Mouse (Mus musculus): Measurements from ENCODE around the gene Lrrc8c. TPM values are rescaled to one million over a fixed set of nuclear protein-coding genes. Genes with fewer than 3 reads are reported as not detected.

Lrrc8c gene
- polyA plus RNA-seq, 1 experiment from 2014 or later = 14.0 TPM

DNA sequence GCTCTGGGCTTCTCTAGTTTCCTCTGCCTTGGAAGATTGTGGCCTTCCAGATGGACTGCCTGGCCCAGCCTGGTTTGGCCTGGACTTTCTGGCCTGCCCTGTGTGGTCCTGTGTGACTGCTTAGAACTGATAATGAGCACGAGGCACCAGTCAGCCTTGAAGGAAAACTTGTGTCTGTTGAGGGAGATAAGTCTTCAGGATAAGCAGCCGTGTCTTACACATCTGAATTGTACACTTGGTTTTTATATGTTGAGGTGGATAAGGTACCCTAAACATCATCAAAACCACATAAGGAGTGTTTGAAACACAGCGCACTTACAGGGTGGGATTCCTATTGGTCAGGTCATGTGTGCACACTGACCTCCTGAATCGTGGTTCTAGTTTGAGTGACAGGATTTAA, 46.6 kb downstream of the Lrrc8c start:
- no peak for ATAC-seq (ENCODE audit: low FRiP score)
- Histone ChIP-seq H3K36me3 (no peaks in the 10 kb centered on the region), H3K27ac (no peak overlapping the region), H3K4me3 (no peak overlapping the region), H3K27me3 (no peaks in the 10 kb centered on the region), H3K4me2 (no peak overlapping the region), H3K9ac (no peak overlapping the region), H3K4me1 (replicated peaks) (0 out of 2 replicates have a peak, but pooled peaks cover 4% of the 10 kb centered on the region), H3K9me3 (no peaks in the 10 kb centered on the region)
- 91% methylated on average over 4 of the region's 4 CpGs for WGBS

GRCm38 (mm10) chr5:105566852-105567412, 47.7 kb downstream of the Lrrc8c start:
- 60% methylated on average over 7 of the region's 7 CpGs for WGBS
- Histone ChIP-seq H3K9ac (no peak overlapping the region), H3K27me3 (no peaks in the 10 kb centered on the region), H3K4me2 (no peak overlapping the region), H3K36me3 (no peaks in the 10 kb centered on the region), H3K9me3 (no peaks in the 10 kb centered on the region), H3K27ac (no peak overlapping the region), H3K4me3 (no peak overlapping the region), H3K4me1 (replicated peaks) (0 out of 2 replicates have a peak, but pooled peaks cover 4% of the 10 kb centered on the region)
- 0 out of 2 replicates have a peak, but pooled peaks have one; percentile 46 for ATAC-seq (ENCODE audit: low FRiP score)

GRCm38 (mm10) chr5:105568043-105568747, 49.0 kb downstream of the Lrrc8c start:
- no peak overlapping the region for H3K9ac ChIP-seq
- no peak overlapping the region for H3K4me2 ChIP-seq
- no peak overlapping the region for H3K4me3 ChIP-seq
- no peaks in the 10 kb centered on the region for H3K36me3 ChIP-seq
- H3K27me3 ChIP-seq = no peaks in the 10 kb centered on the region
- H3K4me1 ChIP-seq (replicated peaks) = 0 out of 2 replicates have a peak, but pooled peaks cover 4% of the 10 kb centered on the region
- ATAC-seq (ENCODE audit: low FRiP score) = no peak
- WGBS = 80% methylated on average over 6 of the region's 6 CpGs
- no peak overlapping the region; the same call in 1 of the 2 replicates for H3K27ac ChIP-seq
- no peaks in the 10 kb centered on the region for H3K9me3 ChIP-seq

GRCm38 (mm10) chr5:105569168-105569567, 50.0 kb downstream of the Lrrc8c start:
- Histone ChIP-seq H3K4me3 (no peak overlapping the region), H3K4me2 (no peak overlapping the region), H3K36me3 (no peaks in the 10 kb centered on the region), H3K27ac (no peak overlapping the region), H3K4me1 (replicated peaks) (0 out of 2 replicates have a peak, but pooled peaks cover 4% of the 10 kb centered on the region), H3K27me3 (no peaks in the 10 kb centered on the region), H3K9me3 (no peaks in the 10 kb centered on the region), H3K9ac (no peak overlapping the region)
- no peak for ATAC-seq (ENCODE audit: low FRiP score)
- 99% methylated on average over 2 of the region's 2 CpGs for WGBS

- WGBS = 73% methylated on average over 5 of the region's 5 CpGs
- 0 out of 2 replicates have a peak, but pooled peaks cover 5% of the 10 kb centered on the region for H3K4me1 ChIP-seq (replicated peaks)
- no peaks in the 10 kb centered on the region for H3K9me3 ChIP-seq
These were observed 53.0 kb downstream of the Lrrc8c start for GRCm38 (mm10) chr5:105572160-105572692.

DNA sequence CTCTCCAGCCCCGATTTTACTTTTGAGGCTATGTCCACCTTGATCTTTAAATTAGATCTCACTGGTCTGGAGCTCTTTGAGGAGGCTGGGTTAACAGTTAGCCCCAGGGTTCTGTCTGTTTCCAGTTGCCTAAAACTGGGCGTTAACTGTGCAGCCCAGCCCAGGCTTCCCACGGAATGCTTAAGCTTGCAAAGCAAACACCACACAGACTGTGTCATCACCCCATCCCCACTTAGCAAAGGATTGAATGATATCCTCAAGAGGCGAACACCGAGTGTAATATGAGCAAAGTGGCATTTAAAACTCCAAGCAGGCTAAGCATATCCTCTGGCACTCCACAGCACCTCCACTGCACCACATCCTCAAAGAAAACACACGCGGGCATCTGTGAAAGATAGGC, 53.7 kb downstream of the Lrrc8c start:
- Histone ChIP-seq H3K9ac (no peak overlapping the region), H3K36me3 (no peaks in the 10 kb centered on the region), H3K27ac (no peak overlapping the region), H3K4me2 (no peak overlapping the region), H3K27me3 (no peaks in the 10 kb centered on the region), H3K4me1 (replicated peaks) (0 out of 2 replicates have a peak, but pooled peaks cover 5% of the 10 kb centered on the region), H3K4me3 (no peak overlapping the region), H3K9me3 (no peaks in the 10 kb centered on the region)
- 76% methylated on average over 7 of the region's 7 CpGs for WGBS
- no peak for ATAC-seq (ENCODE audit: low FRiP score)

More at GRCm38 (mm10) chr5:105572160-105572692, 53.0 kb downstream of the Lrrc8c start:
- no peak for ATAC-seq (ENCODE audit: low FRiP score)
- H3K27ac ChIP-seq = no peak overlapping the region
- no peaks in the 10 kb centered on the region for H3K27me3 ChIP-seq
- no peak overlapping the region for H3K4me2 ChIP-seq
- H3K4me3 ChIP-seq = no peak overlapping the region
- no peaks in the 10 kb centered on the region for H3K36me3 ChIP-seq
- no peak overlapping the region for H3K9ac ChIP-seq

DNA sequence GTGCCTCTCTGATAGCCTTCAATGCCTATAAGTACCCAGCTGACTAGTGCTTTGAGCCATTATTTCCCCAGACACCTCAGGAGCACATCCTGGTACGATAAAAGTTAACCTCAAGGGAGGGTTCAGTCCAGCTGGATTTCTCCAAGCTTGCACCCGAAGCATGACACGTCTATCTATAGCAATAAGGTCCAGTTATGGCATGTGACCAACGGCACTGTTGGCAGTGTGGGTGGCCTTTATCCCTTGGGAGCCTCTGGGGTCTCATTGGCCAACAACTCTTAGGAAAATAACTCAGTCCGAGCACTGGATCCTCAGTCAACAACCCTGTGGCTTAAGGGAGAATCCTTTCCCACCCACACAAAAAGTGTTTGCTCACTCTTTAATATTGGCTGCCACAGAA, 55.6 kb downstream of the Lrrc8c start:
- Histone ChIP-seq H3K9ac (no peak overlapping the region), H3K9me3 (no peaks in the 10 kb centered on the region), H3K27me3 (no peaks in the 10 kb centered on the region), H3K27ac (no peak overlapping the region), H3K4me3 (no peak overlapping the region), H3K4me2 (no peak overlapping the region), H3K4me1 (replicated peaks) (0 out of 2 replicates have a peak, but pooled peaks cover 5% of the 10 kb centered on the region), H3K36me3 (peaks cover 5% of the 10 kb centered on the region; the same call in 1 of the 2 replicates)
- WGBS = 94% methylated on average over 5 of the region's 5 CpGs
- no peak for ATAC-seq (ENCODE audit: low FRiP score)

DNA sequence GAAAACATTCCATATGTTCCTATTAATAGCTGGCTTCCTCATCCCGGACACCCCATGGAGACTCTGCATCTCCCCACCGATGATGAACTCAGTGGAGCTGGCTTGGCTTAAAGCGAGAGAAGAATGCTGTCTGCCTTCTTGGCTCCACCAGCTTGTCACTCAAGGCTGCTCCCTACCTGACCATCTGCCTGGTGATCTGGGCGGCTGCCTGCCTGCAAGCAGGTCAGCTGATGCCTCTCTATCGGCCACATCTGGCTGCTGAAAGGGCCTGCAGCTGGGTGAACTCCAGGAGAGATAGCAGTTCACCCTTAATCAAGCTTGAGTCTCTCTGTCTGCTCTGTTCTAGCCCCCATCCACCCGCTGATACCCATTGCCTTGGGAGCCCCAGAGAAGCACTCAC, 56.7 kb downstream of the Lrrc8c start:
- Histone ChIP-seq H3K36me3 (peaks cover 12% of the 10 kb centered on the region), H3K4me3 (no peak overlapping the region), H3K27me3 (no peaks in the 10 kb centered on the region), H3K9ac (no peak overlapping the region), H3K4me2 (no peak overlapping the region), H3K9me3 (no peaks in the 10 kb centered on the region), H3K27ac (no peak overlapping the region), H3K4me1 (replicated peaks) (0 out of 2 replicates have a peak, but pooled peaks cover 5% of the 10 kb centered on the region)
- 73% methylated on average over 6 of the region's 6 CpGs for WGBS
- no peak for ATAC-seq (ENCODE audit: low FRiP score)

DNA sequence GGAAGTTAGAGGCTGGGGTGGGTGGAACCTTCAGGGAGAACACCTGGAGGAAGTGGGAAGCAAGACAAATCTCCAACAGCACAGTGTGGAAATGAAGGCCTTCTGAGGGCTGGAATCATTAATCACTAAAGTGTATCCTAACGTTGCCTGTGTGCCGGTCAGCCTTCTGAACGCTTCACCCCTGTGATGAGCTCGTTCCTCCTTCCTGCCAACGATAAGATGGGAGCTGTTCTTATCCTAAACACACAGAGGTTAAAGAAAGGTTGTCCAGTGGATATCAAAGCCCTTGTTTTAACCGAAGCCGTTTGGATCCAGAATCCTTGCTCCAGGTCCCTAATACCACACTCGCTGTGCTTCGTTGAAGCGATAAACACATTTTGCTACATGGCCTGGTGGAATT, 61.7 kb downstream of the Lrrc8c start:
- Histone ChIP-seq H3K4me2 (no peak overlapping the region), H3K4me1 (replicated peaks) (peaks cover 11% of the 10 kb centered on the region), H3K4me3 (no peak overlapping the region), H3K9ac (no peak overlapping the region), H3K27me3 (no peaks in the 10 kb centered on the region), H3K27ac (no peak overlapping the region), H3K9me3 (no peaks in the 10 kb centered on the region), H3K36me3 (peaks cover 14% of the 10 kb centered on the region)
- ATAC-seq (ENCODE audit: low FRiP score) = no peak
- WGBS = 87% methylated on average over 10 of the region's 10 CpGs

DNA sequence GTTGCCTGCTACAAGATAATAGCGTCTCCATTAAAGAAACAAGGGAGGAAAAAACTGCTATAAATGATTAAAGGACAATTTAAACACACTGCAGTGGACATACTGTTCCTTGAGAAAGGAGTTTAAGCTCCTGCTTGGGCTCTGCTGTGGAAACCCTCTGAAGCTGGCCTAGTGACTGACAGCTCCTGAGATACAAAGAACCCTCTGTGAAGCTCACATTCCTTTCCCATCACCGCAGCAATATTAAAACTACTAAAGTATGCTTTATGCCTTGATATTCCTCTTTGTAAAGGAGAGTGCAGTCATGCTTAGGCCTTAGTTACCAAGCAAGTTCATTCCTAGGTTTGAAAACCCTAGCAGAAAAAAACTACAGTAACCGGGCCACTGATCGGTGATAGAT, 66.7 kb downstream of the Lrrc8c start:
- Histone ChIP-seq H3K9me3 (no peaks in the 10 kb centered on the region), H3K4me3 (no peak overlapping the region), H3K27me3 (no peaks in the 10 kb centered on the region), H3K4me1 (replicated peaks) (peaks cover 18% of the 10 kb centered on the region), H3K27ac (peak overlapping the region; percentile 55), H3K36me3 (peaks cover 3% of the 10 kb centered on the region; the same call in 1 of the 2 replicates), H3K9ac (no peak overlapping the region), H3K4me2 (no peak overlapping the region)
- WGBS = 46% methylated on average over 4 of the region's 4 CpGs
- no peak for ATAC-seq (ENCODE audit: low FRiP score)

DNA sequence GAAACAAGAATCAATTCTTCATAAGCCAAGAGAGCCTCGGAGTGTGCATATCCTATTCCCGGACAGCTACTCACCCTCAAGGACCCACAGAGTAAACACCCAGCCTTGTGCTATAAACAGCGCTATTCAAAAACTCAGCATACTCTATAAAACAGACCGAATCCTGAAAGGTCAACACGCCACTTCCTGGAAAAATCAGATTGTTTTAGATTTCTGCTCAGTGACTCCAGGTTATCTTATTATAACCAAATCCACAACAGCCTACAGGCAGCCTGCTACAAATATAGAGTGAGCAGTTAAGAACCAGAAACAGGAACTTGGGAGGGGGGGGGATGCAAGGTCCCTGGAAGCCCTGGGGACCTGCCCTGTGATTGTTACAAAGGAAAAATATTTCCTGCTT, 67.5 kb downstream of the Lrrc8c start:
- Histone ChIP-seq H3K9ac (no peak overlapping the region), H3K36me3 (peaks cover 3% of the 10 kb centered on the region; the same call in 1 of the 2 replicates), H3K27me3 (no peaks in the 10 kb centered on the region), H3K4me1 (replicated peaks) (peaks cover 18% of the 10 kb centered on the region), H3K27ac (peak overlapping the region; percentile 55; the same call in 1 of the 2 replicates), H3K4me3 (no peak overlapping the region), H3K9me3 (no peaks in the 10 kb centered on the region), H3K4me2 (no peak overlapping the region)
- ATAC-seq (ENCODE audit: low FRiP score) = no peak
- WGBS = 68% methylated on average over 5 of the region's 5 CpGs

DNA sequence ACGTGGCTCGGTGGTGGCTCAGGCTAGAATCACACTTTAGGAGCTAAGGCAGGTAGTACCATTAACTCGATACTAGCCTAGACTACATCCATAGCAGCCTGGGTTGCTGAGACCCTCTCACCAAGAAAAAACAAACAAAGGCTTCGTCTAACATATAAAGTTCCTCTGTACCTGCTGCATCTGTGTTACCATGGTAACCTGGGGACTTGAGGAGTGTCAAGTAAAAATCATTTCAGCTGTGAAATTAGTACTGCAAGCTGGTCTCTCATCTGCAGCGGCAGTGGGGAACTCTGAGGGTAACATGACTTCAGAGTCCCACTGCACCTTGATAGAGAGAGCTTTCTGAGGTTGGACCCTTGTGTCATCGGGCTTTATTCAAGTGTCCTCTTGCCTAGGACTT, 68.3 kb downstream of the Lrrc8c start:
- Histone ChIP-seq H3K4me2 (no peak overlapping the region), H3K9me3 (no peaks in the 10 kb centered on the region), H3K27me3 (no peaks in the 10 kb centered on the region), H3K4me1 (replicated peaks) (peaks cover 18% of the 10 kb centered on the region), H3K4me3 (no peak overlapping the region), H3K27ac (0 out of 2 replicates have a peak overlapping the region, but pooled peaks have one; percentile 13), H3K9ac (no peak overlapping the region), H3K36me3 (peaks cover under 1% of the 10 kb centered on the region; the same call in 1 of the 2 replicates)
- WGBS = 74% methylated on average over 6 of the region's 6 CpGs
- ATAC-seq (ENCODE audit: low FRiP score) = no peak
